Mouse (Mus musculus) CH12.LX (cell line): ENCODE results near the gene Malsu1. TPM values are rescaled to one million over a fixed set of nuclear protein-coding genes. Genes with fewer than 3 reads are reported as not detected.
A peak's percentile ranks its signal among the peaks of the same experiment; 100 is the strongest.

ENCODE experiments used
- DNase-seq: peaks from one replicate; pipeline ENCODE4 v3.0.0-alpha.2; 2013; ENCODE audit errors: extremely low read depth
- H3K27ac ChIP-seq: 2 replicates; pipeline ENCODE4 v1.5.1; 2012; ENCODE audit warnings: low read depth, mild to moderate bottlenecking, control low read depth, moderate library complexity; ENCODE audit not compliant: insufficient read depth
- H3K27me3 ChIP-seq: replicated peaks from 2 replicates; pipeline ENCODE3; 2012; ENCODE audit warnings: inconsistent platforms
- H3K36me3 ChIP-seq, 2 experiments: replicated peaks in 1 of 2; 2 replicates each; pipeline versions ENCODE3 to v1.6.1; 2012; ENCODE audit warnings: inconsistent platforms in 1 of 2, low read length in 1 of 2, mild to moderate bottlenecking in 1 of 2, mixed read lengths in 1 of 2, moderate library complexity in 1 of 2; ENCODE audit not compliant: control insufficient read depth in 1 of 2, insufficient read depth in 1 of 2
- H3K4me1 ChIP-seq, 2 experiments: 2 replicates each; pipeline ENCODE4 v1.6.1; 2012; ENCODE audit warnings: inconsistent platforms in 1 of 2, moderate library complexity in 1 of 2; ENCODE audit not compliant: insufficient read depth in 2 of 2, control insufficient read depth in 1 of 2
- H3K4me2 ChIP-seq: 2 replicates; pipeline ENCODE4 v1.6.1; 2012; ENCODE audit warnings: low read depth, mild to moderate bottlenecking, control low read depth; ENCODE audit not compliant: poor library complexity, insufficient read depth, severe bottlenecking
- H3K4me3 ChIP-seq, 3 experiments: fragments of 150-350 bp in 1 of 3; sonication (generic) in 1 of 3; replicated peaks in 1 of 3; 2 replicates each; pipeline versions ENCODE3 to v1.5.1; 2011 to 2012; ENCODE audit warnings: low read depth in 2 of 3, low read length in 2 of 3, mild to moderate bottlenecking in 2 of 3, moderate library complexity in 2 of 3, control low read depth in 1 of 3, improper control_type of control experiment in 1 of 3, inconsistent platforms in 1 of 3, mixed read lengths in 1 of 3; ENCODE audit not compliant: poor library complexity in 1 of 3
- H3K79me2 ChIP-seq: replicated peaks from 2 replicates; pipeline ENCODE4 v1.6.1; 2012; ENCODE audit warnings: mild to moderate bottlenecking, moderate library complexity; ENCODE audit not compliant: control insufficient read depth, poor library complexity, insufficient read depth, severe bottlenecking; ENCODE audit errors: extremely low read depth
- H3K9ac ChIP-seq: 2 replicates; pipeline ENCODE4 v1.6.1; 2012; ENCODE audit warnings: low read depth, mild to moderate bottlenecking, control low read depth, moderate library complexity; ENCODE audit not compliant: insufficient read depth
- H3K9me3 ChIP-seq: replicated peaks from 2 replicates; pipeline ENCODE3; 2012; ENCODE audit warnings: low read length, inconsistent platforms, mixed read lengths
- CTCF ChIP-seq, 2 experiments: IDR thresholded peaks in 1 of 2; conservative IDR thresholded peaks in 1 of 2; 2 replicates each; pipeline ENCODE4 v1.5.1; 2011 to 2012; ENCODE audit warnings: low read depth in 2 of 2, low read length in 2 of 2, improper control_type of control experiment in 1 of 2, inconsistent platforms in 1 of 2, mild to moderate bottlenecking in 1 of 2, moderate library complexity in 1 of 2
- E2F4 ChIP-seq: IDR thresholded peaks from 2 replicates; pipeline ENCODE4 v1.6.1; 2011; ENCODE audit warnings: low read depth, low read length, improper control_type of control experiment; ENCODE audit not compliant: insufficient replicate concordance
- ELF1 ChIP-seq: IDR thresholded peaks from 2 replicates; pipeline ENCODE4 v1.6.1; 2014; ENCODE audit warnings: low read depth, mild to moderate bottlenecking, inconsistent platforms, low read length, improper control_type of control experiment
- ETS1 ChIP-seq: conservative IDR thresholded peaks from 2 replicates; pipeline ENCODE4 v1.6.1; 2012; ENCODE audit warnings: low read depth, mild to moderate bottlenecking, inconsistent platforms, low read length, improper control_type of control experiment, moderate library complexity
- GABPA ChIP-seq: IDR thresholded peaks from 2 replicates; pipeline ENCODE4 v1.6.1; 2012; ENCODE audit warnings: low read depth, low read length, improper control_type of control experiment, inconsistent platforms; ENCODE audit not compliant: insufficient replicate concordance
- JUN ChIP-seq: IDR thresholded peaks from 2 replicates; pipeline ENCODE4 v1.6.1; 2011; ENCODE audit warnings: low read depth, mild to moderate bottlenecking, low read length, improper control_type of control experiment, moderate library complexity; ENCODE audit not compliant: insufficient read depth
- MAFK ChIP-seq: IDR thresholded peaks from 2 replicates; pipeline ENCODE4 v1.6.1; 2011; ENCODE audit warnings: low read length, improper control_type of control experiment; ENCODE audit not compliant: insufficient replicate concordance
- MAX ChIP-seq: IDR thresholded peaks from 2 replicates; pipeline ENCODE4 v1.6.1; 2011; ENCODE audit warnings: low read length, improper control_type of control experiment
- MAZ ChIP-seq: IDR thresholded peaks from 2 replicates; pipeline ENCODE4 v1.6.1; 2012; ENCODE audit warnings: low read depth, mild to moderate bottlenecking, inconsistent platforms, low read length, improper control_type of control experiment, moderate library complexity
- MEF2A ChIP-seq: IDR thresholded peaks from 2 replicates; pipeline ENCODE4 v1.6.1; 2014; ENCODE audit warnings: low read depth, mild to moderate bottlenecking, inconsistent platforms, low read length, improper control_type of control experiment, borderline replicate concordance
- MXI1 ChIP-seq: IDR thresholded peaks from 2 replicates; pipeline ENCODE4 v1.6.1; 2011; ENCODE audit warnings: mild to moderate bottlenecking, low read depth, low read length, improper control_type of control experiment
- MYC ChIP-seq: IDR thresholded peaks from 2 replicates; pipeline ENCODE4 v1.6.1; 2011; ENCODE audit warnings: low read depth, mild to moderate bottlenecking, improper control_type of control experiment, low read length
- NELFE ChIP-seq: IDR thresholded peaks from 2 replicates; pipeline ENCODE4 v1.6.1; 2011; ENCODE audit warnings: low read depth, low read length, improper control_type of control experiment
- NRF1 ChIP-seq: IDR thresholded peaks from 2 replicates; pipeline ENCODE4 v1.6.1; 2014; ENCODE audit warnings: low read depth, mild to moderate bottlenecking, inconsistent platforms, low read length, improper control_type of control experiment, moderate library complexity
- POLR2A ChIP-seq: IDR thresholded peaks from 2 replicates; pipeline ENCODE4 v1.6.1; 2011; ENCODE audit warnings: low read depth, mild to moderate bottlenecking, improper control_type of control experiment, low read length
- POLR2AphosphoS2 ChIP-seq: IDR thresholded peaks from 2 replicates; pipeline ENCODE4 v1.6.1; 2011; ENCODE audit warnings: low read depth, low read length, improper control_type of control experiment
- RCOR1 ChIP-seq: conservative IDR thresholded peaks from 2 replicates; pipeline ENCODE4 v1.6.1; 2012; ENCODE audit warnings: low read depth, mild to moderate bottlenecking, inconsistent platforms, low read length, improper control_type of control experiment
- SMC3 ChIP-seq: IDR thresholded peaks from 2 replicates; pipeline ENCODE4 v1.6.1; 2011; ENCODE audit warnings: low read depth, low read length, improper control_type of control experiment
- TCF12 ChIP-seq: IDR thresholded peaks from 2 replicates; pipeline ENCODE4 v1.6.1; 2014; ENCODE audit warnings: low read depth, mild to moderate bottlenecking, inconsistent platforms, low read length, improper control_type of control experiment
- UBTF ChIP-seq: IDR thresholded peaks from 2 replicates; pipeline ENCODE4 v1.6.1; 2012; ENCODE audit warnings: low read depth, mild to moderate bottlenecking, inconsistent platforms, low read length, improper control_type of control experiment, moderate library complexity
- USF1 ChIP-seq: IDR thresholded peaks from 2 replicates; pipeline ENCODE4 v1.6.1; 2014; ENCODE audit warnings: low read depth, mild to moderate bottlenecking, inconsistent platforms, low read length, improper control_type of control experiment
- USF2 ChIP-seq: conservative IDR thresholded peaks from 2 replicates; pipeline ENCODE4 v1.6.1; 2011; ENCODE audit warnings: low read depth, low read length, improper control_type of control experiment
- ZC3H11A ChIP-seq: IDR thresholded peaks from 2 replicates; pipeline ENCODE4 v1.6.1; 2012; ENCODE audit warnings: low read depth, mild to moderate bottlenecking, inconsistent platforms, low read length, improper control_type of control experiment
- ZKSCAN1 ChIP-seq: IDR thresholded peaks from 2 replicates; pipeline ENCODE4 v1.6.1; 2012; ENCODE audit warnings: low read depth, inconsistent platforms, low read length, improper control_type of control experiment, borderline replicate concordance
- dilution Hi-C: fragments of 300-500 bp; cut with MboI; formaldehyde crosslinking; loops from 2 replicates; pipeline ENCODE4 v1.14.3; 2020; ENCODE audit warnings: low sequenced_read_pairs; ENCODE audit not compliant: extremely low pct_unique_long_range_greater_than_20kb, extremely low pct_ligation_motif_present
- in situ Hi-C: fragments of 300-500 bp; cut with MboI; formaldehyde crosslinking; loops from 3 replicates; pipeline ENCODE4 v1.14.3; 2019; ENCODE audit warnings: low sequenced_read_pairs, low pct_ligation_motif_present, low pct_unique_long_range_greater_than_20kb, mixed read lengths
- polyA plus RNA-seq: library from polyadenylated mRNA; unstranded; fragments of >175 nt; gene quantifications from 2 replicates; pipeline ENCODE4 v1.2.1, GENCODE M21; 2012; ENCODE audit warnings: low read depth; ENCODE audit not compliant: insufficient read length
- total RNA-seq, 2 experiments: library from RNA; depleted of rRNA; stranded (reverse); fragments of 300-350 nt in 1 of 2; fragments of >200 nt in 1 of 2; gene quantifications; 2 replicates each; pipeline ENCODE4 v1.2.3; 2012 to 2014

Malsu1 gene
- total and polyA plus RNA-seq, 3 experiments, result 39.0 to 78.7 (median 59.6) TPM

GRCm38 (mm10) chr6:49074117-49074490 is 509 bp downstream of the Malsu1 start:
- peak overlapping the region; percentile 78 for H3K9ac ChIP-seq
- H3K79me2 ChIP-seq, result peaks cover 48% of the 10 kb centered on the region
- H3K36me3 ChIP-seq, result peaks cover 3 to 30% of the 10 kb centered on the region in 2 experiments
- in situ Hi-C loops, result loop anchor here (10.0 kb wide), 1 partner anchor 61 kb away; no protein-coding TSS in a partner anchor
- peak overlapping the region; percentile 98 for H3K4me2 ChIP-seq
- TF ChIP-seq USF1, result no peak
- no peak for TF ChIP-seq MEF2A
- no peak for TF ChIP-seq ZKSCAN1
- no peak for TF ChIP-seq RCOR1
- TF ChIP-seq CTCF (conservative IDR thresholded peaks at IDR 0.05 in 1 of 2, IDR thresholded peaks at IDR 0.05 in 1 of 2; ENCODE audit: low read depth in 2 of 2, low read length in 2 of 2), result no peak
- no peak for TF ChIP-seq POLR2A
- TF ChIP-seq GABPA, result no peak
- no peak for TF ChIP-seq MAX
- 0 out of 2 replicates have a peak, but pooled peaks have one; percentile 7 for TF ChIP-seq UBTF
- H3K4me3 ChIP-seq, result peak overlapping the region; percentile 89 to 99 (median 95)
- H3K27me3 ChIP-seq, result peaks cover 1% of the 10 kb centered on the region
- dilution Hi-C loops, result no loop called here
- no peaks in the 10 kb centered on the region for H3K9me3 ChIP-seq
- H3K27ac ChIP-seq, result peak overlapping the region; percentile 50
- H3K4me1 ChIP-seq, result peaks cover 0 to 29% of the 10 kb centered on the region in 2 experiments; a peak in 2 of 4 replicates
- DNase-seq, result no peak

GRCm38 (mm10) chr6:49077894-49078293 is 4.3 kb downstream of the Malsu1 start:
- no peak overlapping the region for H3K9ac ChIP-seq
- H3K27me3 ChIP-seq, result no peaks in the 10 kb centered on the region
- dilution Hi-C loops (no loop called here), in situ Hi-C loops (loop anchor here (10.0 kb wide), 1 partner anchor 57 kb away; no protein-coding TSS in a partner anchor)
- peaks cover 57% of the 10 kb centered on the region for H3K79me2 ChIP-seq
- TF ChIP-seq JUN (no peak), ELF1 (no peak)
- peaks cover 10 to 50% of the 10 kb centered on the region in 2 experiments for H3K36me3 ChIP-seq
- no peak for DNase-seq
- H3K4me1 ChIP-seq, result peaks cover 0 to 25% of the 10 kb centered on the region in 2 experiments; a peak in 2 of 4 replicates
- H3K27ac ChIP-seq, result no peak overlapping the region
- H3K4me2 ChIP-seq, result no peak overlapping the region
- no peaks in the 10 kb centered on the region for H3K9me3 ChIP-seq
- H3K4me3 ChIP-seq, result no peak overlapping the region

GRCm38 (mm10) chr6:49079313-49079712 is 5.7 kb downstream of the Malsu1 start:
- peaks cover 51% of the 10 kb centered on the region for H3K79me2 ChIP-seq
- H3K4me2 ChIP-seq, result no peak overlapping the region
- no peak for DNase-seq
- in situ Hi-C loops, result loop anchor here (10.0 kb wide), 1 partner anchor 55 kb away; no protein-coding TSS in a partner anchor
- dilution Hi-C loops, result no loop called here
- no peak overlapping the region for H3K9ac ChIP-seq
- H3K36me3 ChIP-seq, result peaks cover 23 to 64% of the 10 kb centered on the region in 2 experiments
- H3K27me3 ChIP-seq, result no peaks in the 10 kb centered on the region
- peaks cover 0 to 30% of the 10 kb centered on the region in 2 experiments; a peak in 2 of 4 replicates for H3K4me1 ChIP-seq
- no peaks in the 10 kb centered on the region for H3K9me3 ChIP-seq
- H3K27ac ChIP-seq, result no peak overlapping the region
- H3K4me3 ChIP-seq, result no peak overlapping the region
- TF ChIP-seq ETS1 (no peak), JUN (no peak), ELF1 (no peak), MXI1 (no peak), POLR2A (no peak), MAZ (no peak), NRF1 (no peak), ZC3H11A (no peak), E2F4 (no peak), GABPA (no peak), TCF12 (no peak), SMC3 (no peak), MYC (no peak), MEF2A (no peak), MAX (no peak), USF2 (no peak), MAFK (no peak), NELFE (no peak), POLR2AphosphoS2 (no peak)
